Mouse (Mus musculus) limb, embryonic 14.5 days (tissue): ENCODE data around the gene Prkch. TPM values are rescaled to one million over a fixed set of nuclear protein-coding genes. Genes with fewer than 3 reads are reported as not detected.

ENCODE experiments used
- ATAC-seq: fragments of 200-750 bp; cut with Nextera tagmentation; 2 replicates; pipeline ENCODE4 v1.8.0; 2017; ENCODE audit warnings: low read depth, moderate number of reproducible peaks, moderate TSS enrichment; ENCODE audit not compliant: low FRiP score
- DNase-seq: peaks from one replicate; pipeline ENCODE4 v3.0.0-alpha.2; 2015; ENCODE audit warnings: low spot score
- H3K27ac ChIP-seq: fragments of 300-500 bp; sonication (generic); replicated peaks from 2 replicates; pipeline ENCODE4 v1.5.1; 2014; ENCODE audit warnings: low read depth, mild to moderate bottlenecking, low read length, moderate library complexity, mixed read lengths
- H3K27me3 ChIP-seq: fragments of 300-500 bp; sonication (generic); 2 replicates; pipeline ENCODE4 v1.6.1; 2014; ENCODE audit warnings: low read length, mixed read lengths; ENCODE audit not compliant: control insufficient read depth, insufficient read depth
- H3K36me3 ChIP-seq: fragments of 300-500 bp; sonication (generic); 2 replicates; pipeline ENCODE4 v1.6.1; 2014; ENCODE audit warnings: mild to moderate bottlenecking, low read length, moderate library complexity, mixed read lengths; ENCODE audit not compliant: control insufficient read depth, insufficient read depth
- H3K4me1 ChIP-seq: fragments of 300-500 bp; sonication (generic); 2 replicates; pipeline ENCODE4 v1.6.1; 2014; ENCODE audit warnings: antibody characterized with exemption, low read length, mixed read lengths; ENCODE audit not compliant: control insufficient read depth, insufficient read depth
- H3K4me2 ChIP-seq: fragments of 300-500 bp; sonication (generic); replicated peaks from 2 replicates; pipeline ENCODE4 v1.6.1; 2014; ENCODE audit warnings: low read depth, mild to moderate bottlenecking, low read length, moderate library complexity; ENCODE audit not compliant: severe bottlenecking
- H3K4me3 ChIP-seq: fragments of 300-500 bp; sonication (generic); replicated peaks from 2 replicates; pipeline ENCODE4 v1.5.1; 2014; ENCODE audit warnings: low read length
- H3K9ac ChIP-seq: fragments of 300-500 bp; sonication (generic); 2 replicates; pipeline ENCODE4 v1.6.1; 2014; ENCODE audit warnings: mild to moderate bottlenecking, low read depth, low read length, moderate library complexity; ENCODE audit not compliant: severe bottlenecking
- H3K9me3 ChIP-seq: fragments of 300-500 bp; sonication (generic); 2 replicates; pipeline ENCODE4 v1.6.1; 2016; ENCODE audit warnings: low read length; ENCODE audit not compliant: control insufficient read depth
- POLR2A ChIP-seq: fragments of 200-500 bp; IDR thresholded peaks from 2 replicates; pipeline ENCODE4 v1.8.0; 2012; ENCODE audit warnings: inconsistent platforms, mild to moderate bottlenecking, moderate library complexity, borderline replicate concordance; ENCODE audit not compliant: insufficient read depth, insufficient read length; ENCODE audit errors: extremely low read depth
- WGBS: fragments of 180-500 bp; shearing (Covaris S2); extraction: QIAGEN DNeasy Blood & Tissue Kit; methylation state at CpG from one replicate; pipeline ENCODE4 v1.1.7; 2014; 5-methylcytosine and 5-hydroxymethylcytosine counted together
- polyA plus RNA-seq, 2 experiments: library from polyadenylated mRNA; depleted of rRNA in 1 of 2; stranded (reverse) in 1 of 2; unstranded in 1 of 2; fragments of >200 nt; fragmentation: Nextera tagmentation in 1 of 2; extraction: Ambion mirVana in 1 of 2; gene quantifications; 2 replicates each; pipeline versions ENCODE4 v1.2.1 to v1.2.3; 2012 to 2014

Gene Prkch
- polyA plus RNA-seq, 2 experiments, result 9.3 to 17.2 TPM

DNA sequence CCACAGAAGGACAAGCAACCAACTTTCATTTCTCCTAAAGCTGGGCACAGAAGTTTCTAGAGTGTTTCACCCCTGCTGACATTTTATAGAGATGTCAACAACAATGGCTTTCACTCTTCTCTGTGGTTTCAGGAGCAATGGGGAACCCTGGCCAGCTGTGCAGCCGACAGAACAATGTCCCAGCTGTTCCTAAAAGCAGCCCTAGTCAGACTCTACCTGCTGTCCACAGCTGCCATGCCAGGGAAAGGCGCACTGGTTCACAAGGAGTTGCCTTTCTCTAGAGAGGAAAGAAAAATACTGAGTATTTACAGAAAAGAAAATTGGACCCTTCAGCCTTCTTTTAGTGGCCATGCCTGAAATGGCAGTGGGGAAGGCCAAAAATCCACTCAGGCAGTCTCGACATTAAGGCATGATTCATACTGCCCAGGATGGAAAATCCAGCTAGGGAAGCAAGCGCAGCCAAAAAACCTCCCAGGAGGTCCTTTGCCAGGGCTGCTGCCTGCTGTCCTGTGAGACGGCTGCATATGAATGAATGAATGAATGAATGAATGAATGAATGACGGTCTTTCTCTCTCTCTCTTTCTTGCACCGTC is 190.3 kb downstream of the Prkch start:
- no peak for TF ChIP-seq POLR2A
- no peaks in the 10 kb centered on the region for H3K27me3 ChIP-seq
- H3K4me3 ChIP-seq, result no peak overlapping the region
- no peaks in the 10 kb centered on the region for H3K36me3 ChIP-seq
- WGBS, result 69% methylated on average over 7 of the region's 7 CpGs
- H3K27ac ChIP-seq, result peak overlapping the region; percentile 67
- H3K4me2 ChIP-seq, result no peak overlapping the region
- no peak overlapping the region for H3K9ac ChIP-seq
- ATAC-seq (peak; percentile 56; the same call in 1 of the 2 replicates), DNase-seq (peak; percentile 70)
- no peaks in the 10 kb centered on the region for H3K9me3 ChIP-seq
- peaks cover 11% of the 10 kb centered on the region for H3K4me1 ChIP-seq

GRCm38 (mm10) chr12:73776401-73776945 is 191.9 kb downstream of the Prkch start:
- Histone ChIP-seq H3K4me2 (no peak overlapping the region), H3K4me3 (no peak overlapping the region), H3K4me1 (peaks cover 14% of the 10 kb centered on the region), H3K27ac (no peak overlapping the region), H3K36me3 (no peaks in the 10 kb centered on the region), H3K27me3 (no peaks in the 10 kb centered on the region), H3K9me3 (no peaks in the 10 kb centered on the region), H3K9ac (no peak overlapping the region)
- no peak for DNase-seq
- 69% methylated on average over 6 of the region's 6 CpGs for WGBS
- no peak for TF ChIP-seq POLR2A
- ATAC-seq, result no peak

- H3K36me3 ChIP-seq, result no peaks in the 10 kb centered on the region
- no peak overlapping the region for H3K4me3 ChIP-seq
- no peak overlapping the region for H3K9ac ChIP-seq
- WGBS, result 91% methylated on average over 11 of the region's 11 CpGs
- H3K27me3 ChIP-seq, result no peaks in the 10 kb centered on the region
- no peaks in the 10 kb centered on the region for H3K9me3 ChIP-seq
- no peak for TF ChIP-seq POLR2A
- no peak overlapping the region for H3K27ac ChIP-seq
- DNase-seq (no peak), ATAC-seq (no peak)
- H3K4me1 ChIP-seq, result peaks cover 14% of the 10 kb centered on the region
- H3K4me2 ChIP-seq, result no peak overlapping the region
Measured at GRCm38 (mm10) chr12:73777673-73778072, 193.1 kb downstream of the Prkch start.

- ATAC-seq, result peak; percentile 74
- H3K27ac ChIP-seq, result 0 out of 2 replicates have a peak overlapping the region, but pooled peaks have one; percentile 27
- H3K36me3 ChIP-seq, result no peaks in the 10 kb centered on the region
- peaks cover 14% of the 10 kb centered on the region for H3K4me1 ChIP-seq
- H3K4me2 ChIP-seq, result no peak overlapping the region
- no peaks in the 10 kb centered on the region for H3K9me3 ChIP-seq
- no peak for TF ChIP-seq POLR2A
- H3K27me3 ChIP-seq, result no peaks in the 10 kb centered on the region
- H3K4me3 ChIP-seq, result no peak overlapping the region
- DNase-seq, result peak; percentile 71
- H3K9ac ChIP-seq, result no peak overlapping the region
- WGBS, result 30% methylated on average over 13 of the region's 13 CpGs
Measured at GRCm38 (mm10) chr12:73779332-73780231, 195.0 kb downstream of the Prkch start.

GRCm38 (mm10) chr12:73781425-73782032 is 196.9 kb downstream of the Prkch start:
- H3K9me3 ChIP-seq, result no peaks in the 10 kb centered on the region
- H3K27me3 ChIP-seq, result no peaks in the 10 kb centered on the region
- peaks cover 14% of the 10 kb centered on the region for H3K4me1 ChIP-seq
- no peak overlapping the region for H3K27ac ChIP-seq
- no peaks in the 10 kb centered on the region for H3K36me3 ChIP-seq
- no peak overlapping the region for H3K4me3 ChIP-seq
- WGBS, result 84% methylated on average over 6 of the region's 6 CpGs
- ATAC-seq (no peak), DNase-seq (no peak)
- no peak overlapping the region for H3K9ac ChIP-seq
- no peak overlapping the region for H3K4me2 ChIP-seq
- TF ChIP-seq POLR2A, result no peak
